Mouse (Mus musculus) neural tube, embryonic 14.5 days (tissue): ENCODE data around the gene 1700017N19Rik. TPM values are rescaled to one million over a fixed set of nuclear protein-coding genes. Genes with fewer than 3 reads are reported as not detected.
"Not testable (repeated sequence)": the region's sequence is repeated elsewhere in the genome, so short reads cannot be mapped to it uniquely, and the experiment has no call there.

Experiments
- ATAC-seq: fragments of 200-750 bp; cut with Nextera tagmentation; 2 replicates; pipeline ENCODE4 v1.8.0; 2017; ENCODE audit warnings: low read depth, mild to moderate bottlenecking, moderate TSS enrichment, moderate library complexity
- H3K27ac ChIP-seq: fragments of 300-500 bp; sonication (generic); 2 replicates; pipeline ENCODE4 v1.5.1; 2014; ENCODE audit warnings: low read depth, mild to moderate bottlenecking, control low read depth, low read length, moderate library complexity, mixed read lengths
- H3K27me3 ChIP-seq: fragments of 300-500 bp; sonication (generic); 2 replicates; pipeline ENCODE4 v1.6.1; 2014; ENCODE audit warnings: low read length; ENCODE audit not compliant: control insufficient read depth, insufficient read depth
- H3K36me3 ChIP-seq: fragments of 300-500 bp; sonication (generic); 2 replicates; pipeline ENCODE4 v1.6.1; 2014; ENCODE audit warnings: low read length, mixed read lengths; ENCODE audit not compliant: control insufficient read depth, insufficient read depth
- H3K4me1 ChIP-seq: fragments of 300-500 bp; sonication (generic); 2 replicates; pipeline ENCODE4 v1.6.1; 2014; ENCODE audit warnings: low read length; ENCODE audit not compliant: control insufficient read depth, insufficient read depth
- H3K4me2 ChIP-seq: fragments of 300-500 bp; sonication (generic); 2 replicates; pipeline ENCODE4 v1.6.1; 2014; ENCODE audit warnings: mild to moderate bottlenecking, low read depth, low read length, control low read depth
- H3K4me3 ChIP-seq: fragments of 300-500 bp; sonication (generic); 2 replicates; pipeline ENCODE4 v1.5.1; 2014; ENCODE audit warnings: low read depth, low read length, control low read depth, mixed read lengths
- H3K9ac ChIP-seq: fragments of 300-500 bp; sonication (generic); replicated peaks from 2 replicates; pipeline ENCODE4 v1.6.1; 2014; ENCODE audit warnings: low read depth, mild to moderate bottlenecking, control low read depth, low read length, mixed read lengths
- H3K9me3 ChIP-seq: fragments of 300-500 bp; sonication (generic); 2 replicates; pipeline ENCODE4 v1.6.1; 2016; ENCODE audit warnings: low read length; ENCODE audit not compliant: control insufficient read depth
- WGBS: fragments of 180-500 bp; shearing (Covaris S2); extraction: QIAGEN DNeasy Blood & Tissue Kit; methylation state at CpG from one replicate; pipeline ENCODE4 v1.1.7; 2014; 5-methylcytosine and 5-hydroxymethylcytosine counted together
- polyA plus RNA-seq: library from polyadenylated mRNA; unstranded; fragments of >200 nt; fragmentation: Nextera tagmentation; extraction: Ambion mirVana; gene quantifications from 2 replicates; pipeline ENCODE4 v1.2.1, GENCODE M21; 2014

Gene 1700017N19Rik
- polyA plus RNA-seq = 0.25 TPM in 1 of 2 replicates, not detected in the other

DNA sequence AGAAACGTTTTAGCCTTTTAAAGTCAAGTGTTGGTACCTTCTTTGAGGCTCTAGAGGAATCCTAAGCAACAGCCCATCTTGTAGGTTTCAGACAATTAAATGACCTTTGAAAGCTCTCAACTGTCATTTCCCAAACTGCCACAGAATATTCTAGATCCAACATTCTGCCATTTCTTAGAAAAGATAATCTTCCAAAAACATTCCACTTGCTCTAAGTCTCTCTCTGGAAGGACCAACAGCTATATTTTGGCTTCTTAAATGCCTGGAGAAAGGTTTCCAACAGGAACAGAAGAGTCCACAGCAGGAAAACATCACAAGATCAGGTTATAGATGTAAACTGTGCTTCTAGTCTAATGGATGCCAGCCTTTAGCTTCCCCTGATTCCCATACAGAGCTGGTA is at the start of gene 1700017N19Rik, which contains the start of gene 4930430F08Rik:
Gene 1700017N19Rik (plus strand): TSS at position 162 of the 400 bp plus-strand sequence.
Gene 4930430F08Rik (minus strand): TSS at position 101 of the 400 bp plus-strand sequence.
- H3K27me3 ChIP-seq = no peaks in the 10 kb centered on the region
- H3K36me3 ChIP-seq = no peaks in the 10 kb centered on the region
- no peak within 1 kb of the TSS for H3K9ac ChIP-seq
- peaks cover 7% of the 10 kb centered on the region; the same call in 1 of the 2 replicates for H3K4me1 ChIP-seq
- no peak for ATAC-seq
- peak within 1 kb of the TSS; percentile 81 for H3K4me3 ChIP-seq
- H3K9me3 ChIP-seq = no peaks in the 10 kb centered on the region
- H3K27ac ChIP-seq = no peak within 1 kb of the TSS
- 90% methylated on average over 1 of the region's 1 CpGs for WGBS
- H3K4me2 ChIP-seq = peak within 1 kb of the TSS; percentile 63

DNA sequence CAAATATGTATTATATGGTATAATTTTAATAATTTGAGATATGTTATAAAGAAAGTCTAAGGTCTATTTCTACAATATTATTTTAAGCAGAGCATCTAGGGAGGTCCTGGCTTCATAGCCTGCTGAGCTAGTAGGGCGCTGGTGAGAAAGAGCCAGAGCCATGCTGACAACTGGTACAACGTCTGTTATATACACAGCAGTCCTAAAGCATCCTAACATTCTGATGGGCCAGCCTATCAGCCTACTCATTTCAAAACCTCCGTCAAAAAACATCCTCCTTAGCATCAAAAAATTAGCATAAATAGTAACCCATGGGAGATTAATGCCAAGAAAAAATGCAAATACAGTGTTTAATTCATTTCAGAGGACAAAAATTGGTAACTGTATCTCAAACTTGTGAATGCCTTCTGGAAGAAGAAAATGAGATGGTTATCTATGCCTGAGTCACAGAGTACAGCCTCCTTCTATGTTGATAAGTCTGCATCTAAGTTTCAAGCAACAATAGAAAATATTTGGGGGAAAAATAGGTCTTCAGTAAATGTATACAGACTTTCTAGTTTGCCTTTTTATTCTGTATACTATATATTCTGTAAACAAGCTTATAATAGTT is 33.6 kb upstream of the 1700017N19Rik start:
- 79% methylated on average over 3 of the region's 3 CpGs for WGBS
- H3K4me1 ChIP-seq = no peaks in the 10 kb centered on the region
- H3K9ac ChIP-seq = no peak overlapping the region

DNA sequence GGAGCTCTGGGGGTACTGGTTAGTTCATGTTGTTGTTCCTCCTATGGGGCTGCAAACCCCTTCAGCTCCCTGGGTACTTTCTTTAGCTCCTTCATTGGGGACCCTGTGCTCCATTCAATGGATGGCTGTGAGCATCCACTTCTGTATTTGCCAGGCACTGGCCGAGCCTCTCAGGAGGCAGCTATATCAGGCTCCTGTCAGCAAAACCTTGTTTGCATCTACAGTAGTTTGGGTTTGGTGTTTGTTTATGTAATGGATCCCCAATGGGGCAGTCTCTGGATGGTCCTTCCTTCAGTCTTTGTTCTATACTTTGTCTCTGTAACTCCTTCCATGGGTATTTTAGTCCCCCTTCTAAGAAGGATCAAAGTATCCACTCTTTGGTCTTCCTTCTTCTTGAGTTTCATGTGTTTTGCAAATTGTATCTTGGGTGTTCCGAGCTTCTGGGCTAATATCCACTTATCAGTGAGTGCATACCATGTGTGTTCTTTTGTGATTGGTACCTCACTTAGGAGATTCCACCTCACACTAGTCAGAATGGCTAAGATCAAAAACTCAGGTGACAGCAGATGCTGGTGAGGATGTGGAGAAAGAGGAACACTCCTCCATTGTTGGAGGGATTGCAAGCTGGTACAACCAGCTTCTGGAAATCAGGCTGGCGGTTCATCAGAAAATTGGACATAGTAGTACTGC is 29.9 kb upstream of the 1700017N19Rik start:
- ATAC-seq, H3K4me1 ChIP-seq, H3K9ac ChIP-seq, H3K4me3 ChIP-seq, H3K36me3 ChIP-seq, H3K4me2 ChIP-seq, H3K27me3 ChIP-seq, H3K9me3 ChIP-seq, H3K27ac ChIP-seq: not testable (repeated sequence)
- WGBS = 95% methylated on average over 3 of the region's 3 CpGs

More for the DNA sequence above, 33.6 kb upstream of the 1700017N19Rik start:
- H3K36me3 ChIP-seq = 0 out of 2 replicates have a peak, but pooled peaks cover 4% of the 10 kb centered on the region
- no peaks in the 10 kb centered on the region for H3K27me3 ChIP-seq
- no peak overlapping the region for H3K4me2 ChIP-seq
- no peak for ATAC-seq
- no peaks in the 10 kb centered on the region for H3K9me3 ChIP-seq
- no peak overlapping the region for H3K4me3 ChIP-seq
- H3K27ac ChIP-seq = no peak overlapping the region

- ATAC-seq = no peak
- 92% methylated on average over 3 of the region's 3 CpGs for WGBS
Measured at GRCm38 (mm10) chr10:100564112-100564511, 26.2 kb upstream of the 1700017N19Rik start.

DNA sequence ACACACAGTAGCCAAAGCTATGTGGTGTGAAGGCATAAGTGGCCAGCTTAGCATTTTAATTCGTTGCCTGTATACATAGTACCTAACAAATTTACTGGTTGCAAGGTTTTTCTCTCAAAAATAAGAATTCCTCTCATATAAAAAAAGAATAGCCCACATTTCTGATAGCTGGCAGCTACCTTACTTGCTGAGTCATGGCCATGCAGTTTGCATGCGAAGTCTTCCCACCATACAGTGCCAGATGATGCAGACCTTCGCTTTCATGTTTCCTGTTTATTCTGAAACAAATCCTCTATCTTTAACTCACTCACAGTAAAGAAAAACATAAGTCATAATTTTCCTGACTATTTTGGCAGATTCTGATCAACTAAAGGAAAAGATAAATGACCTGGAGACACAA is 18.6 kb upstream of the 1700017N19Rik start:
- H3K9me3 ChIP-seq = no peaks in the 10 kb centered on the region
- no peaks in the 10 kb centered on the region for H3K4me1 ChIP-seq
- no peak overlapping the region for H3K4me3 ChIP-seq
- WGBS = 90% methylated on average over 3 of the region's 3 CpGs
- peaks cover 18% of the 10 kb centered on the region for H3K36me3 ChIP-seq
- no peaks in the 10 kb centered on the region for H3K27me3 ChIP-seq
- ATAC-seq = no peak
- H3K27ac ChIP-seq = no peak overlapping the region
- H3K4me2 ChIP-seq = no peak overlapping the region
- no peak overlapping the region for H3K9ac ChIP-seq

More at GRCm38 (mm10) chr10:100564112-100564511, 26.2 kb upstream of the 1700017N19Rik start:
- H3K9ac ChIP-seq = no peak overlapping the region
- H3K4me1 ChIP-seq = no peaks in the 10 kb centered on the region
- no peak overlapping the region for H3K27ac ChIP-seq
- peaks cover 11% of the 10 kb centered on the region; the same call in 1 of the 2 replicates for H3K36me3 ChIP-seq
- H3K27me3 ChIP-seq = no peaks in the 10 kb centered on the region
- no peak overlapping the region for H3K4me2 ChIP-seq
- no peak overlapping the region for H3K4me3 ChIP-seq
- H3K9me3 ChIP-seq = no peaks in the 10 kb centered on the region

- no peak overlapping the region for H3K27ac ChIP-seq
- no peaks in the 10 kb centered on the region for H3K4me1 ChIP-seq
- 91% methylated on average over 7 of the region's 7 CpGs for WGBS
- peaks cover 16% of the 10 kb centered on the region for H3K36me3 ChIP-seq
- ATAC-seq = no peak
- H3K9me3 ChIP-seq = no peaks in the 10 kb centered on the region
- no peak overlapping the region for H3K9ac ChIP-seq
- no peaks in the 10 kb centered on the region for H3K27me3 ChIP-seq
- H3K4me2 ChIP-seq = no peak overlapping the region
- H3K4me3 ChIP-seq = no peak overlapping the region
Measured at GRCm38 (mm10) chr10:100574505-100575149, 15.7 kb upstream of the 1700017N19Rik start.

DNA sequence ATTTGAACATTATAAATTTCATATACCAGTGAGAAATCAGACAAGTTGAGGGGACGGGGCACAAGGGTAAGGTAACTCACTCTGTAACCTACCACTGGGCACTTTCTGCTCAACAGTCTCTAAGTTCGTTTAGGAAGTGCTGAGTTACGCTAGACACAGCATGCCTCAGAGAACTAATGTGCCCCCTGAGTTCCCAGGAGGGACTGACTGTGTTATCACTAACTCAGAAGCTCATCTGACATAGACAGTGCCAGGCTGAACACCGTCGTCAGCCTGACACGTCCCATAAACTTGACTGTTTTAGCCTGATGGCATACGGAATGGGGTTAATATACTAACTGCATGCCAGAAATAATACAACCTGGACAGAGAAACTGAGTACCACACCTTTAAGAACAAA is 15.0 kb upstream of the 1700017N19Rik start:
- Histone ChIP-seq H3K9ac (no peak overlapping the region), H3K36me3 (peaks cover 16% of the 10 kb centered on the region), H3K27me3 (no peaks in the 10 kb centered on the region), H3K4me2 (no peak overlapping the region), H3K9me3 (no peaks in the 10 kb centered on the region), H3K4me3 (no peak overlapping the region), H3K4me1 (no peaks in the 10 kb centered on the region), H3K27ac (no peak overlapping the region)
- ATAC-seq = no peak
- 92% methylated on average over 7 of the region's 7 CpGs for WGBS

DNA sequence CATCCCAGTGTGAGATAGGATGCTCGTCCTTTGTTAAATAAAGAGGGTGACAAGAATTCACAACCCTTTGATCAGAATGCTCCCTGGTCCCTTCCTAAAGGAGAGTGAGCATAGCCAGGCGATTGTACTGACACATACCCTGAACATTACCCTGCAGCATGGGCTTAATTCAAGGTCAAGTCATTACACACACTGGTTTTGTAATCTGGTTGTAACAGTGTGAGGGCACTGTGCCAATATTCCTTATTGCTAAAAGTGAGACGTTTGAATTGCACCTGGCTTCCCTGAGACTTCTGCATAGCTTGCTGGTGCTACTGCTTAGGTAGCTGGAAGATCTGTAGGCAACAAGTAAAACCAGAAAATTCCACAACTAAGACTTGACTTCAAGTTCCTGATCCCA is 6.1 kb upstream of the 1700017N19Rik start:
- Histone ChIP-seq H3K27me3 (no peaks in the 10 kb centered on the region), H3K9ac (no peak overlapping the region), H3K4me1 (peaks cover 7% of the 10 kb centered on the region; the same call in 1 of the 2 replicates), H3K27ac (no peak overlapping the region), H3K4me2 (no peak overlapping the region), H3K9me3 (no peaks in the 10 kb centered on the region), H3K4me3 (no peak overlapping the region), H3K36me3 (no peaks in the 10 kb centered on the region)
- WGBS = 90% methylated on average over 3 of the region's 3 CpGs
- ATAC-seq = no peak

- 47% methylated on average over 7 of the region's 7 CpGs for WGBS
- peak; percentile 54 for ATAC-seq
Measured at GRCm38 (mm10) chr10:100588524-100588923, 1.8 kb upstream of the 1700017N19Rik start.

More at GRCm38 (mm10) chr10:100588524-100588923, 1.8 kb upstream of the 1700017N19Rik start:
- Histone ChIP-seq H3K4me1 (peaks cover 7% of the 10 kb centered on the region; the same call in 1 of the 2 replicates), H3K9me3 (no peaks in the 10 kb centered on the region), H3K4me2 (peak overlapping the region; percentile 63), H3K9ac (peak overlapping the region; percentile 80), H3K27me3 (no peaks in the 10 kb centered on the region), H3K4me3 (peak overlapping the region; percentile 81), H3K36me3 (no peaks in the 10 kb centered on the region), H3K27ac (peak overlapping the region; percentile 73)
